Mouse (Mus musculus): ENCODE results near the gene Gpnmb.

Gene Gpnmb

DNA sequence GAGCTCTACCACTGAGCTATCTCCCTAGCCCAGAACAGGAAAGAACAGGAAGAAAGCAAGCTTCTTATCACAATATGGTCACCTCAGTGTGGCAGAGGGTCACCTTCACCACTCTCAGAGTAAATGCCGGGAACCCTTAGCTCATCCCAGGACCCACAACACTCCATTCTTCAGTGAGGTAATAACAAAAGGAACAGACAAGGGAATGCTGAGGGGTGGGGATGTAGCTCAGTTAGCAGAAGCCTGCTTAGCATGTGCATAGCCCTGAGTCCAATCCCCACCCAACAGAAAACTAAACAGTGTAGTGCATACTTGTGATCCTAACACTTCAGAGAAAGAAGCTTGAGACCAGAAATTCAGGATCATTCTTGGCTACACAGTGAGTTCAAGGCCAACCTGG is 62.7 kb downstream of the Gpnmb start:
- DNase-seq = no peak

DNA sequence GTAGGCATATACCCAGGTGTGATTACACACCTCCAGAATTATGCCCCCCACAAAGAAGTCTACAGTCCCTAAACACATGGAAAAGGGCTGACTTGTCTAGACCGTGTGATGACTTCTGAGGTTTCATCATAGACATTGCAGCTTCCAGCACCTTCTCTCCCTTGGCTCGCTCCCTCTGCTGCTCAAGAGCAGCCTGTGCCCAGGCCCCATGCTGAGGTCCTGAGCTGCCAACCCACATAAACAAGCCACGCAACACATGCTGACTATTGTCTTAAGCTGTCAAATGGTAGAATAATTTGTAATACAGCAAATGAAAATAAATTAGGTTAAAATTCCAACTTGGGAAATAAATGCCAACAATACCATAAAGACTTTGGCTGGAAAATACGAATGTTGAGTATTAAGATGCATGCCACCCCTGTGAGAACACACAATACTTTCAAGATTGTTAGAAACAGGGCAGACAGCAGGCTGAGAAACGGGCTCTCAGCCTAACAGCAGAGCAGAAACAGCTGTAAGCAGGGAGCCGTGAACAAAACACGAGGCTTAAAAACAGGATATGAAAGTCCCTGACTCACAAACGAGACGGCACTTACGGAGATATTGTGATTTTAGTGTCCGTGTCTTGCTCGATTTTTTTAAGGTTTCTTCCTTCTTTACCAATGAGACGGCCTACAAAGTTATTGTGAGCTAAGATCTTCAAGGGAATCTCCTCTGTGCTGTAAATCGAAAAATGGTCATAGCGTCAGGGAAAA is 70.6 kb downstream of the Gpnmb start:
- no peak for DNase-seq

DNA sequence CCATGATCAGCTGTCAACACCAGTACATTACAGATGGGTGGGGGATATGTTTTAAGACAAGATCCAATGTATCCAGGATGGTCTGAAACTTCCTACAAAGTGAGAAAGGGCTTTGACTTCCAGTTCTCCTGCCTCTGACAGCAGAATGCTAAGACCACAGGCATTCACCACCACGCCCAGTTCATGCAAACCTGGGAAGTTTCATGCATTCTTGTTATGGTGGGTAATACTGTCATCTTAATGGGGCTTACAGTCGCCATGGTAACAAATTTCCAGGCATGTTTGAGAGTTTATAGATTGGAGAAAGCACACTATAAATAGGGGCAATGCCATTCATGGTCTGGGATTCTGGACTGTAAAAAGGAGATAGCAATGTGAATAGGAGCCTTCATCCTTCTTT is 72.8 kb downstream of the Gpnmb start:
- no peak for DNase-seq

DNA sequence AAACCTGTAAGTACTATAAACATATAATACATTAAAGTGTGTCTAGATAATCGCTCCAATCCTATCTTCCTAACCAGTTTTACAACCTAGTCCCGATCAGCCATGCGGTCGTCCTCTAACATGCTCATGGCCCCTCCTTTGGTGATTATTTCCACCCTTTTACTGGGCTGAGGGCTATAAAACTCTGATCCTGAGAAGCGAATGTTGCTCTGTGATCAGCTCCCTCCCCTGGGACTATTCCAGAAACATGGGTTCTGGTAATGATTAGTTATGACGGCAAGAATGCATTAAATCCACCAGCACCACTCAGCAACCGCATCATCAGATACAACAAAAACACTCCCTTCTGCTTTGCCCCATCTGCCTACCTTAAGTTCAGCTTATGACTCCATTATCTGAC is 77.5 kb downstream of the Gpnmb start:
- DNase-seq = no peak

DNA sequence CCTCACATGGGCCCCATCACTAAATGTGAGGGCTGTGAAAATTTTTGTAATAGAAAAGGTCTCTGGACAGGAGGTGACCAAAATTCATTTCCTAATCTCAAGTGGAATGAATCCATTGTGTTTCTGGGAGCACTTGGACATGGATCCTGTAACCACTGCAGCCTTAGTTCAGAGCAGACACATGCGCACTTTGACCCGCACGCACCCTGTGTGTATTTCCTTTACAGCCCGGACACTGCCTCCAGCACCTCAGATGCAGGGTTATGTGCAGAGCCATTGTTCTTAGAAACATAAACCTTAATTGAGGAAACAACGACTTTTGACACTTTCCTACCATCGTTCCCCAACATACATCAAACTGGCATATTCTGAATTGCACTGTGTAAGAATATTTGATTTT is 78.1 kb downstream of the Gpnmb start:
- DNase-seq = no peak

DNA sequence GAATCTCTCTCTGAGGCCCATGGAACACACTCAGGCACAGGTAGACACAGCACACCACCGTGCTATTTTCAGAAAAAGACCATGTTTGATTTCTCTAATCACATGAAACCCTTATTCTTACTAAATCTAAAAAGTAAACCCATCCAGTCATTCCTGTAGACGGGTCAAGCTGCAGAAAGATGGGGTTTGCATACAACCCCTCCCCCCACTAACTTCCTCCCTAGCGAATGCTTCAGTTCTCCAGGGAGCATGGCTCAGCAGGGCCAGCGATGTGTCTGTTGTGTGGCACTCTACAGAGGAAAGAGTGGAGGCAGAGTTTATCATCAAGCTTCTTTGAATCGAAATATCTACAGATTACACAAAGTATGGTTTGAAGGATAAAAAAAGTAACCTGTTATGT is 79.2 kb downstream of the Gpnmb start:
- DNase-seq = no peak

DNA sequence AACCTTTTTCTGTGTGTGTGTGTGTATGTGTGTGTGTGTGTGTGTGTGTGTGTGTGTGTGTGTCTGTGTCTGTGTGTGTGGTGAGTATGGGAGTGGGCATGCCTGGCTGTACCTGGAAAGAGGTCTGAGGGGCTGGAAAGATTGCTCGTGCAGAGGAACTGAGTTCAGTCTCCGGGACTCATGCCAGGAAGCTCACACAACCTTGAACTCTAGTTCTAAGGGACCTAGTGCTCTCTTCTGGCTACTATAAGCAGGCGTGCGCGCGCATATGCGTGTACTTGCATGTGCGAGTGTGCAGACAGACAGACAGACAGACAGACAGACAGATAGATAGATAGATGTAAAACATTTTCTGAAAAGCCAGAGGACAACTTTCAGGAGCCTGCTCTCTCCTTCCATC is 79.9 kb downstream of the Gpnmb start:
- no peak for DNase-seq

DNA sequence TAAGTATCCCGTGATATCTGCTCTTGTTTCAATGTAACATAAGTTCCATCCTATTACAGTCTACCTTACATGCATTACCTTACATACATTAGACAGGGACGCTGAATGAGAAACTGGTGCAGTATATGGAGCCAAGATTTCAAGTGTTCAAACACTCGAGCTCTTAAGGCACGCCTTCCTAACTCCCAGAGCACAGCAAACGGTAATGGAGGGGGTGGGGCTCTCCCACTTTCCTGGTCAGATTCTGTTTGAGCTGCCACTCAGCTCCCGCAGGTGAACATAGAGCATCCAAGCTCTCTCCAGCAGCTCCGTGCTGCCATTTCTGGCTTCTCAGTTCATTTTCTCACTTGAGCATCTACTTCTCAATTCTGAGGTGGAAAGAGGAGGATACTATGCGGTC is 82.1 kb downstream of the Gpnmb start:
- no peak for DNase-seq

DNA sequence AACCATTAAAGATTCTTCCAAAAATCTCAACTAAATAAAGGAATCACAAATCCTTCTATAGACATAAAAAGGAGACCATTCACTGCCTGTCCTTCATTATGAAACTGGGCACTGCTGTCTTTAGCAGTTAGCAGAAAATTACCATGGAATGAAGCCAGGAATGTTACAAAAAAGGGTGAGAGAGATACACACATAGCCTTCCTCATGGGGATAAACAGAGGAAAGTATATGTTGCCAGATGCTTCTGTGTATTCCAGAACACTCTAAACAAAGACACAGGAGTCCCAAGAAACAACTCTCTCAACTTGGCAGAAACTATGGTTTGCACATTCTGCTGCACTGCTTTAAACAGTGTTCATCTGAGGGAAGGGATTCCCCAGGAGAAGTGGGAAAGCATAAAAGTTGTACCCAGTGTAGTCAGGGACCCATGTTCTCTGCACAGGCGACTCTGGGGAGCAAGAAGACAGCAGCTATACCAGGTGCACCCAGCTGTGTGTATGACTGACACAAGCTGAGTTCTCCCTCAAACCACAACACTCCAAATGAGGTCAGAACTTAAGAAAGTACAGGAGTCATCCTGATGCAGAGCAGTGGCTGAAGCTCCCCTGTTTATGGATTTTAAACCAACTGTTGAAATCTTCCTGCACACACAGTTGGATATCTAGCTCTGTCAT is 83.3 kb downstream of the Gpnmb start:
- no peak for DNase-seq

DNA sequence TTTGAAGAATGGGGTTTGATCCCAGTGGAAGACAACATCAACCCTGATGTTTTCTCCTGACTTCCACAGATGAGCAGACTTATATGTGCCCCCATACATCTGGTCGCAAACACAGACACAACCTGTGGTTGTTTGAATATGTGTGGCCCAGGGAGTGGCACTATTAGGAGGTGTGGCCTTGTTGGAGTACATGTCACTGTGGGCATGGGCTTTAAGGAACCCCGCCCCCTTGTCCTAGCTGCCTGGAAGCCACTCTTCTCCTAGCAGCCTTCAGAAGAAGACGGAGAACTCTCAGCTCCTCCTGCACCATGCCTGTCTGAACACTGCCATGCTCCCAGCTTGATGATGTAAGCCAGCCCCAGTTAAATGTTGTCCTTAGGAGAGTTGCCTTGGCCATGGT is 84.0 kb downstream of the Gpnmb start:
- DNase-seq = no peak
